Mouse (Mus musculus) ES-Bruce4 (cell line): ENCODE measurements around the gene Kpnb1. TPM values are rescaled to one million over a fixed set of nuclear protein-coding genes. Genes with fewer than 3 reads are reported as not detected.

Source experiments
- H3K27ac ChIP-seq: 2 replicates; pipeline ENCODE4 v1.5.1; 2012; ENCODE audit warnings: low read length, inconsistent platforms; ENCODE audit not compliant: insufficient read depth
- H3K27me3 ChIP-seq: 2 replicates; pipeline ENCODE4 v1.6.1; 2012; ENCODE audit warnings: mild to moderate bottlenecking, low read length, inconsistent platforms; ENCODE audit not compliant: control insufficient read depth, poor library complexity, insufficient read depth, severe bottlenecking
- H3K36me3 ChIP-seq: 2 replicates; pipeline ENCODE4 v1.6.1; 2012; ENCODE audit warnings: inconsistent platforms, mild to moderate bottlenecking, low read length, moderate library complexity; ENCODE audit not compliant: control insufficient read depth, poor library complexity, insufficient read depth, severe bottlenecking
- H3K4me1 ChIP-seq: one replicate; pipeline ENCODE4 v1.8.1; 2011; ENCODE audit warnings: low read length; ENCODE audit not compliant: control insufficient read depth, insufficient read depth
- H3K4me3 ChIP-seq: 2 replicates; pipeline ENCODE4 v1.5.1; 2011; ENCODE audit warnings: low read depth, mild to moderate bottlenecking, low read length
- H3K9ac ChIP-seq: 2 replicates; pipeline ENCODE4 v1.6.1; 2012; ENCODE audit warnings: low read depth, mild to moderate bottlenecking, inconsistent platforms; ENCODE audit not compliant: poor library complexity, severe bottlenecking
- H3K9me3 ChIP-seq: replicated peaks from 2 replicates; pipeline ENCODE4 v1.6.1; 2012; ENCODE audit warnings: mild to moderate bottlenecking, low read length, inconsistent platforms; ENCODE audit not compliant: control insufficient read depth, poor library complexity, insufficient read depth, severe bottlenecking
- CTCF ChIP-seq: IDR thresholded peaks from one replicate; pipeline ENCODE4 v1.8.1; 2011; ENCODE audit warnings: low read depth, low read length
- EP300 ChIP-seq: IDR thresholded peaks from 2 replicates; pipeline ENCODE4 v1.6.1; 2011; ENCODE audit warnings: low read depth, low read length; ENCODE audit not compliant: insufficient read depth
- POLR2A ChIP-seq: IDR thresholded peaks from one replicate; pipeline ENCODE4 v1.8.1; 2011; ENCODE audit warnings: low read length; ENCODE audit not compliant: insufficient read depth
- polyA plus RNA-seq: library from polyadenylated mRNA; stranded (reverse); fragments of >200 nt; gene quantifications from 2 replicates; pipeline ENCODE4 v1.2.4, GENCODE M21; 2011; ENCODE audit warnings: low read depth; ENCODE audit not compliant: missing spikeins, insufficient read depth, insufficient read length

The Kpnb1 gene
- polyA plus RNA-seq, 1 experiment: 345 TPM

DNA sequence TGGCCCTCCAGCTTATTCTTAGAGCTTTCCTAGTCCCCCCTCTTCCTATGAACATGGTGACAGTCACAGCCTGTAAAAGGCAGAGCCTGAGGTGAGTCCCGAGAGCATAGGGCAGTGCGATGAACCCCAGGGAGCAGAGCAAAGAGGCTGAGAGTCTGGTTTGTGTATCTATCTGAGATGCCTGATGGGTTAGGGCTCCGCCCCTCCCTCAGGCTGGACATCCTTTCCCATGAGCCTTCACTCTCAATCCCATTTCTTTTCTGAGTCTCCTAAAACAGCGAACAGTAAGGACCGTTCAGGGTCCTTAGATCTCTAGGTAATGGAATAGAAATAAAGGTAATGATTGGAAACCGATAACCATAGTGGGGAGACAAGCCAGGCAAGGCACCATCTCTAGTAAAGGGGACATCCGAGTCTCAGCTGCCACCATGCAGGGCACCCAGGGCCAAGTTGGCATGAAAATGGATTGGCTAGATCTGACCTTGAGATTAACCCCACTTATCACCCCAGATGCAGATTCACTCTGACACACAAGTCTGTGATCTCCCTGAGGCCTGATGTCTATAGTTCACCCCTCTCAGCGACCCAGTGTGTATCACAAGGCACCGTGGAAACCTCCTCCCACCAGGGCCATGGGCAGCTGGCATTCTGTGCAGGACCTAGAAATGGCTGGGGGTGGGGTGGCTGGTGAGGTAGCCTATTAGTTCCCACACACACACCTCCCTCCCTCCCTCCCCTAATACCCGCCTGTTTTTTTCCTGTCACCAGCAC is 63.2 kb downstream of the Kpnb1 start:
- no peak overlapping the region for H3K9ac ChIP-seq
- H3K27ac ChIP-seq: no peak overlapping the region
- H3K27me3 ChIP-seq: no peaks in the 10 kb centered on the region
- no peaks in the 10 kb centered on the region for H3K9me3 ChIP-seq
- H3K4me1 ChIP-seq: no peaks in the 10 kb centered on the region
- no peak overlapping the region for H3K4me3 ChIP-seq
- H3K36me3 ChIP-seq: no peaks in the 10 kb centered on the region
- no peak for TF ChIP-seq CTCF
- TF ChIP-seq EP300: no peak
- no peak for TF ChIP-seq POLR2A

DNA sequence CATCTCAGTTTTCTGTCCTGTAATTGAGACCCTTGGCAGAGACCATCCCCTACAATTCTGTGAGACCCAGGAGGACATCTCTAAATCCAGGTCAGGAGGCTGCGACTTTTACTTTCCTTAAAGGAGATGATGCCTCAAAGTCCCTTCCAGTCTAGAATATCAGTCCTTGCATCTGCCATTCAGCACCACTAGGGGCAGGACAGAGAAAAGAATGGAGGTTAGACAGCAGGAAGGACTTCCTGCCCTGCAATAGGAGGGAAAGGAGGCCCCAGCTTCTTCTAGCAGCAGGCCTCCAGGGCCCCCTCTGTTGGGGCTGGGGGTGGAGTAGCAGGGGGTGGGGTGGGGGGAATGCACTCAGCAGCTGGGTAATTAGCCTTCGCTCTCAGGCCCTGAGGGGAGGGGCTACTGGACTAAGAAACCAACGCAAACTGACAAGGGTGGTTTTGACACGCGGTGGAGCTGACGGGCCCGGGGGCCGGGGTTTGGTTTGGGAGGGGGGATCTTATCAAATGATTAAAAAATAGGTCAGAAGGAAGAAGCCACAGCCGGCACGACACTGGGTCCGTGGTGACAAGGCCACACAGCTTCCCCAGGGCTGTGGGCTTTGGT is 64.3 kb downstream of the Kpnb1 start:
- Histone ChIP-seq H3K9me3 (no peaks in the 10 kb centered on the region), H3K36me3 (no peaks in the 10 kb centered on the region), H3K27me3 (no peaks in the 10 kb centered on the region), H3K9ac (no peak overlapping the region), H3K27ac (no peak overlapping the region), H3K4me3 (no peak overlapping the region), H3K4me1 (no peaks in the 10 kb centered on the region)
- TF ChIP-seq EP300 (no peak), POLR2A (no peak), CTCF (no peak)

DNA sequence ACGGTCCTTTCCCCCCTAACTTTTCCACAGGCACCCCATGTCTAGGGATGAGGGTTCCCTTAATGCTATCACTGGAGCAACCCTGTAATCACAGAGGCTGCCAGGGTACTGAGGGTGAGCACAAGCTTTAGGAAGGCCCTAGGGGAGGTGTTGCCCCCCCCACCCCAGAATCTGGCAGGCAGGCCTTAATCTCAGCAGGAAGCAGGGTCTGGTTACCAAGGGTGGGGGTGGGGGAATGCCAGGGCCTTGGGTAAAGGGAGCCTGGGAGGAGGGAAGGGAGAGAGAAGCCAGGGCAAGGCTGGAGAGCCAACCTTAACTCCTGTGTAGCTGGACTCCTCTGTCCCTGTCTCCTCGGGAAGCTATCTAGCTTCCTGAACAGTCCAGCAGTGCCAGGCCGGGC is 67.0 kb downstream of the Kpnb1 start:
- no peak overlapping the region for H3K9ac ChIP-seq
- H3K4me1 ChIP-seq: no peaks in the 10 kb centered on the region
- no peaks in the 10 kb centered on the region for H3K27me3 ChIP-seq
- H3K9me3 ChIP-seq: no peaks in the 10 kb centered on the region
- H3K27ac ChIP-seq: no peak overlapping the region
- H3K36me3 ChIP-seq: no peaks in the 10 kb centered on the region
- no peak overlapping the region for H3K4me3 ChIP-seq
- TF ChIP-seq POLR2A (no peak), EP300 (no peak), CTCF (no peak)

DNA sequence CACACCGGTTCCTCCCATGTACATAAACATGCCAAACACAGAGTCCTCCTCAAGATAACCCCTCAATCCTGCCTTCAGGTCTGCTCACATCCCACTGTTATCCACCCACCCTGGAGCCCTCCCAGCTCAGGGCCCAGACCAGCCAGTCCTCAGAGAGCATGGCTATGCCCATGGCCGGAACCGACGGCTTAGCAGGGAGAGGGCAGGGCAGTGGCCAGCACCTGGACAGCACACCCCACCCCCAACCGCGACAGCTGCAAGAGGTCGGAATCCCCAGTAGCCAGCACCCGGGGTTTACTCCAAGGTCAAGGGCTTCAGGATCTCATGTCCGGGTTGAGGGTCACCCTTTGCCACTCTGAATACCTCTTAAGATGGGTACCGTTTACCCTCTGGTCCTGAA is 67.5 kb downstream of the Kpnb1 start:
- no peaks in the 10 kb centered on the region for H3K9me3 ChIP-seq
- no peaks in the 10 kb centered on the region for H3K4me1 ChIP-seq
- no peak for TF ChIP-seq CTCF
- no peak for TF ChIP-seq EP300
- TF ChIP-seq POLR2A: no peak
- no peak overlapping the region for H3K27ac ChIP-seq
- H3K27me3 ChIP-seq: no peaks in the 10 kb centered on the region
- no peak overlapping the region for H3K9ac ChIP-seq
- no peak overlapping the region for H3K4me3 ChIP-seq
- no peaks in the 10 kb centered on the region for H3K36me3 ChIP-seq

DNA sequence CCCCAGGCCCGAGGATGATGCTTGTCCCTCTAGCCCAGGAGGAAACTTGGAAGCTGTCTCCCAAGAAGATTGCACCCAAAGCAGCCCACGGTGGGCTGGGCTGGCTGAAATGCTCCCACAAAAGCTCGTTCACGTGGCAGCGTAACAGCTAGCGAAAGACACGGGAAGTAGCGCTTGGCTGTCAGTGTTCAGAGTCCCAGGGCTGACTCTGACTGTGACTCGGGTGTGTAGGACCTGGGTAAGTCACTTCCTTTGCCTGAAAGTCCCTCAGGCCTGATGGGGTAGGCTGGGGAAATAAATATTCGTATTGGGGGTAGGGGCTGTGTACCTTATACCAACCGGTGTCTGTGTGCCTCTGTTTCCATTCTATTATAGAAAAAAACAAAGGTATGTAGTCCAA is 71.9 kb downstream of the Kpnb1 start:
- Histone ChIP-seq H3K27me3 (peaks cover 17% of the 10 kb centered on the region), H3K4me3 (no peak overlapping the region)

More for the DNA sequence above, 71.9 kb downstream of the Kpnb1 start:
- no peak overlapping the region for H3K27ac ChIP-seq
- TF ChIP-seq EP300 (no peak), POLR2A (no peak), CTCF (no peak)
- no peak overlapping the region for H3K9ac ChIP-seq
- H3K9me3 ChIP-seq: no peaks in the 10 kb centered on the region
- no peaks in the 10 kb centered on the region for H3K36me3 ChIP-seq
- no peaks in the 10 kb centered on the region for H3K4me1 ChIP-seq
